Mouse (Mus musculus): Measurements from ENCODE around the gene Gm6592. TPM values are rescaled to one million over a fixed set of nuclear protein-coding genes. Genes with fewer than 3 reads are reported as not detected.
"Not testable (repeated sequence)": the region's sequence is repeated elsewhere in the genome, so short reads cannot be mapped to it uniquely, and the experiment has no call there.

The Gm6592 gene
- not detected in 2 replicates for polyA plus RNA-seq (2012; rRNA removed)

- WGBS, result 74% methylated on average over 1 of the region's 1 CpGs
- TF ChIP-seq CTCF (IDR thresholded peaks at IDR 0.05; ENCODE audit: borderline replicate concordance, insufficient read depth, low read depth, low read length) (no peak), POLR2A (IDR thresholded peaks at IDR 0.05; ENCODE audit: borderline replicate concordance, insufficient read depth, low read length) (no peak)
- no peaks in the 10 kb centered on the region for H3K27me3 ChIP-seq (ENCODE audit: control insufficient read depth, insufficient read depth, low read length)
- DNase-seq, result no peak
- no peak within 1 kb of the TSS for H3K4me3 ChIP-seq (replicated peaks; ENCODE audit: insufficient read depth, low read depth, low read length)
- H3K27ac ChIP-seq (ENCODE audit: insufficient read depth, low read length), result no peak within 1 kb of the TSS
- no peaks in the 10 kb centered on the region for H3K4me1 ChIP-seq (ENCODE audit: control insufficient read depth, insufficient read depth, low read length)
These were observed at the start of gene Gm6592 for GRCm38 (mm10) chrX:8843694-8844093. TSS of gene Gm6592 (plus strand) at chrX:8843994.

- DNase-seq; H3K4me1 ChIP-seq (ENCODE audit: control insufficient read depth, insufficient read depth, low read length): not testable (repeated sequence)
- 77% methylated on average over 4 of the region's 4 CpGs for WGBS
These were observed 40.4 kb upstream of the Gm6592 start, which contains the start of gene Ssxb5 for GRCm38 (mm10) chrX:8803391-8803790. TSS of gene Ssxb5 (plus strand) at chrX:8803691.

GRCm38 (mm10) chrX:8832043-8832442 lies 11.8 kb upstream of the Gm6592 start:
- H3K27ac ChIP-seq (ENCODE audit: insufficient read depth, low read length), result no peak overlapping the region
- H3K27me3 ChIP-seq (ENCODE audit: control insufficient read depth, insufficient read depth, low read length), result no peaks in the 10 kb centered on the region
- peak; percentile 26 to 51 for DNase-seq
- H3K4me1 ChIP-seq (ENCODE audit: control insufficient read depth, insufficient read depth, low read length), result no peaks in the 10 kb centered on the region
- H3K4me3 ChIP-seq (replicated peaks; ENCODE audit: insufficient read depth, low read depth, low read length), result no peak overlapping the region
- TF ChIP-seq POLR2A (IDR thresholded peaks at IDR 0.05; ENCODE audit: borderline replicate concordance, insufficient read depth, low read length) (no peak), CTCF (IDR thresholded peaks at IDR 0.05; ENCODE audit: borderline replicate concordance, insufficient read depth, low read depth, low read length) (peak; percentile 26; the same call in 1 of the 2 replicates)

More at GRCm38 (mm10) chrX:8803391-8803790, 40.4 kb upstream of the Gm6592 start, which contains the start of gene Ssxb5:
- H3K27ac ChIP-seq (ENCODE audit: insufficient read depth, low read length); H3K27me3 ChIP-seq (ENCODE audit: control insufficient read depth, insufficient read depth, low read length); H3K4me3 ChIP-seq (replicated peaks; ENCODE audit: insufficient read depth, low read depth, low read length): not testable (repeated sequence)

GRCm38 (mm10) chrX:8852486-8852885 lies 8.7 kb downstream of the Gm6592 start:
- Histone ChIP-seq H3K4me1 (ENCODE audit: control insufficient read depth, insufficient read depth, low read length) (no peaks in the 10 kb centered on the region), H3K27ac (ENCODE audit: insufficient read depth, low read length) (no peak overlapping the region), H3K27me3 (ENCODE audit: control insufficient read depth, insufficient read depth, low read length) (no peaks in the 10 kb centered on the region), H3K4me3 (replicated peaks; ENCODE audit: insufficient read depth, low read depth, low read length) (no peak overlapping the region)
- WGBS, result 94% methylated on average over 10 of the region's 10 CpGs
- no peak for DNase-seq
- TF ChIP-seq CTCF (IDR thresholded peaks at IDR 0.05; ENCODE audit: borderline replicate concordance, insufficient read depth, low read depth, low read length) (no peak), POLR2A (IDR thresholded peaks at IDR 0.05; ENCODE audit: borderline replicate concordance, insufficient read depth, low read length) (no peak)

GRCm38 (mm10) chrX:8864331-8864730 lies 20.5 kb downstream of the Gm6592 start:
- 2% methylated on average over 3 of the region's 3 CpGs for WGBS

GRCm38 (mm10) chrX:8873953-8874352 lies 30.2 kb downstream of the Gm6592 start, which contains the start of gene Gm5751:
TSS of gene Gm5751 (plus strand) at chrX:8874253.
- H3K27me3 ChIP-seq (ENCODE audit: control insufficient read depth, insufficient read depth, low read length); DNase-seq; H3K4me3 ChIP-seq (replicated peaks; ENCODE audit: insufficient read depth, low read depth, low read length); H3K27ac ChIP-seq (ENCODE audit: insufficient read depth, low read length); H3K4me1 ChIP-seq (ENCODE audit: control insufficient read depth, insufficient read depth, low read length): not testable (repeated sequence)
- WGBS, result 91% methylated on average over 3 of the region's 4 CpGs

More at GRCm38 (mm10) chrX:8864331-8864730, 20.5 kb downstream of the Gm6592 start:
- H3K27me3 ChIP-seq (ENCODE audit: control insufficient read depth, insufficient read depth, low read length); H3K27ac ChIP-seq (ENCODE audit: insufficient read depth, low read length); H3K4me3 ChIP-seq (replicated peaks; ENCODE audit: insufficient read depth, low read depth, low read length); H3K4me1 ChIP-seq (ENCODE audit: control insufficient read depth, insufficient read depth, low read length): not testable (repeated sequence)
- peak; percentile 31 for TF ChIP-seq CTCF (IDR thresholded peaks at IDR 0.05; ENCODE audit: borderline replicate concordance, insufficient read depth, low read depth, low read length)
- DNase-seq, result peak; percentile 33 to 42

GRCm38 (mm10) chrX:8884336-8884735 lies 40.5 kb downstream of the Gm6592 start:
- Histone ChIP-seq H3K4me3 (replicated peaks; ENCODE audit: insufficient read depth, low read depth, low read length) (no peak overlapping the region), H3K27me3 (ENCODE audit: control insufficient read depth, insufficient read depth, low read length) (no peaks in the 10 kb centered on the region), H3K4me1 (ENCODE audit: control insufficient read depth, insufficient read depth, low read length) (no peaks in the 10 kb centered on the region), H3K27ac (ENCODE audit: insufficient read depth, low read length) (no peak overlapping the region)
- no peak for DNase-seq
- TF ChIP-seq CTCF (IDR thresholded peaks at IDR 0.05; ENCODE audit: borderline replicate concordance, insufficient read depth, low read depth, low read length) (no peak), POLR2A (IDR thresholded peaks at IDR 0.05; ENCODE audit: borderline replicate concordance, insufficient read depth, low read length) (no peak)
- 74% methylated on average over 4 of the region's 4 CpGs for WGBS

- TF ChIP-seq POLR2A (IDR thresholded peaks at IDR 0.05; ENCODE audit: borderline replicate concordance, insufficient read depth, low read length), result no peak
- no peak for TF ChIP-seq CTCF (IDR thresholded peaks at IDR 0.05; ENCODE audit: borderline replicate concordance, insufficient read depth, low read depth, low read length)
- Histone ChIP-seq H3K4me1 (ENCODE audit: control insufficient read depth, insufficient read depth, low read length) (no peaks in the 10 kb centered on the region), H3K27me3 (ENCODE audit: control insufficient read depth, insufficient read depth, low read length) (no peaks in the 10 kb centered on the region), H3K4me3 (replicated peaks; ENCODE audit: insufficient read depth, low read depth, low read length) (peak overlapping the region; percentile 64), H3K27ac (ENCODE audit: insufficient read depth, low read length) (no peak overlapping the region)
- no peak for DNase-seq
- WGBS, result 19% methylated on average over 3 of the region's 9 CpGs
These were observed 48.2 kb downstream of the Gm6592 start for GRCm38 (mm10) chrX:8891975-8892342.
